Mouse (Mus musculus): ENCODE data around the gene Samd8. TPM values are rescaled to one million over a fixed set of nuclear protein-coding genes. Genes with fewer than 3 reads are reported as not detected.

Samd8 gene
- polyA plus RNA-seq, 1 experiment from 2014 or later: 11.5 TPM

- 69% methylated on average over 7 of the region's 7 CpGs for WGBS
- H3K4me2 ChIP-seq (ENCODE audit: low read length): no peak overlapping the region
- H3K27ac ChIP-seq (replicated peaks in 1 of 2; ENCODE audit: control insufficient read depth in 1 of 2, insufficient read depth in 1 of 2, low read depth in 2 of 2, low read length in 2 of 2): no peak overlapping the region
- ATAC-seq (ENCODE audit: insufficient number of reproducible peaks, insufficient read depth, low FRiP score, low read depth): no peak
- peaks cover 0 to 3% of the 10 kb centered on the region in 2 experiments; a peak in 1 of 4 replicates for H3K4me1 ChIP-seq (ENCODE audit: control insufficient read depth in 2 of 2, insufficient read depth in 2 of 2, low read length in 2 of 2)
- no peak overlapping the region for H3K9ac ChIP-seq (ENCODE audit: low read length)
- no peaks in the 10 kb centered on the region for H3K9me3 ChIP-seq (ENCODE audit: control insufficient read depth, low read length)
- H3K36me3 ChIP-seq (ENCODE audit: control insufficient read depth, insufficient read depth, low read length): peaks cover 22% of the 10 kb centered on the region; the same call in 1 of the 2 replicates
- H3K4me3 ChIP-seq (ENCODE audit: control insufficient read depth in 1 of 2, insufficient read depth in 1 of 2, low read depth in 1 of 2, low read length in 2 of 2): no peak overlapping the region
- no peaks in the 10 kb centered on the region for H3K27me3 ChIP-seq (ENCODE audit: control insufficient read depth, insufficient read depth, low read length)
These were observed 51.3 kb downstream of the Samd8 start for GRCm38 (mm10) chr14:21801624-21802023.

GRCm38 (mm10) chr14:21802543-21803206, 52.3 kb downstream of the Samd8 start:
- H3K9ac ChIP-seq (ENCODE audit: low read length): no peak overlapping the region
- 91% methylated on average over 6 of the region's 6 CpGs for WGBS
- H3K4me1 ChIP-seq (ENCODE audit: control insufficient read depth in 2 of 2, insufficient read depth in 2 of 2, low read length in 2 of 2): peaks cover 0 to 6% of the 10 kb centered on the region in 2 experiments; a peak in 1 of 4 replicates
- no peaks in the 10 kb centered on the region for H3K9me3 ChIP-seq (ENCODE audit: control insufficient read depth, low read length)
- no peak overlapping the region for H3K4me2 ChIP-seq (ENCODE audit: low read length)
- H3K27me3 ChIP-seq (ENCODE audit: control insufficient read depth, insufficient read depth, low read length): no peaks in the 10 kb centered on the region
- no peak overlapping the region for H3K4me3 ChIP-seq (ENCODE audit: control insufficient read depth in 1 of 2, insufficient read depth in 1 of 2, low read depth in 1 of 2, low read length in 2 of 2)
- peaks cover 22% of the 10 kb centered on the region; the same call in 1 of the 2 replicates for H3K36me3 ChIP-seq (ENCODE audit: control insufficient read depth, insufficient read depth, low read length)
- ATAC-seq (ENCODE audit: insufficient number of reproducible peaks, insufficient read depth, low FRiP score, low read depth): peak; percentile 31; the same call in 1 of the 2 replicates
- no peak overlapping the region for H3K27ac ChIP-seq (replicated peaks in 1 of 2; ENCODE audit: control insufficient read depth in 1 of 2, insufficient read depth in 1 of 2, low read depth in 2 of 2, low read length in 2 of 2)

GRCm38 (mm10) chr14:21806203-21806602, 55.9 kb downstream of the Samd8 start:
- no peaks in the 10 kb centered on the region for H3K9me3 ChIP-seq (ENCODE audit: control insufficient read depth, low read length)
- H3K9ac ChIP-seq (ENCODE audit: low read length): no peak overlapping the region
- no peaks in the 10 kb centered on the region for H3K27me3 ChIP-seq (ENCODE audit: control insufficient read depth, insufficient read depth, low read length)
- no peak overlapping the region for H3K4me2 ChIP-seq (ENCODE audit: low read length)
- peaks cover 0 to 6% of the 10 kb centered on the region in 2 experiments; a peak in 1 of 4 replicates for H3K4me1 ChIP-seq (ENCODE audit: control insufficient read depth in 2 of 2, insufficient read depth in 2 of 2, low read length in 2 of 2)
- H3K27ac ChIP-seq (replicated peaks in 1 of 2; ENCODE audit: control insufficient read depth in 1 of 2, insufficient read depth in 1 of 2, low read depth in 2 of 2, low read length in 2 of 2): no peak overlapping the region
- no peaks in the 10 kb centered on the region for H3K36me3 ChIP-seq (ENCODE audit: control insufficient read depth, insufficient read depth, low read length)
- no peak for ATAC-seq (ENCODE audit: insufficient number of reproducible peaks, insufficient read depth, low FRiP score, low read depth)
- 65% methylated on average over 2 of the region's 2 CpGs for WGBS
- H3K4me3 ChIP-seq (ENCODE audit: control insufficient read depth in 1 of 2, insufficient read depth in 1 of 2, low read depth in 1 of 2, low read length in 2 of 2): no peak overlapping the region

- Histone ChIP-seq H3K4me3 (ENCODE audit: control insufficient read depth in 1 of 2, insufficient read depth in 1 of 2, low read depth in 1 of 2, low read length in 2 of 2) (no peak overlapping the region), H3K4me1 (ENCODE audit: control insufficient read depth in 2 of 2, insufficient read depth in 2 of 2, low read length in 2 of 2) (peaks cover 0 to 6% of the 10 kb centered on the region in 2 experiments; a peak in 1 of 4 replicates), H3K4me2 (ENCODE audit: low read length) (no peak overlapping the region), H3K9ac (ENCODE audit: low read length) (no peak overlapping the region), H3K9me3 (ENCODE audit: control insufficient read depth, low read length) (no peaks in the 10 kb centered on the region), H3K27me3 (ENCODE audit: control insufficient read depth, insufficient read depth, low read length) (no peaks in the 10 kb centered on the region), H3K27ac (replicated peaks in 1 of 2; ENCODE audit: control insufficient read depth in 1 of 2, insufficient read depth in 1 of 2, low read depth in 2 of 2, low read length in 2 of 2) (no peak overlapping the region), H3K36me3 (ENCODE audit: control insufficient read depth, insufficient read depth, low read length) (no peaks in the 10 kb centered on the region)
- ATAC-seq (ENCODE audit: insufficient number of reproducible peaks, insufficient read depth, low FRiP score, low read depth): no peak
- WGBS: 59% methylated on average over 3 of the region's 3 CpGs
These were observed 56.4 kb downstream of the Samd8 start for GRCm38 (mm10) chr14:21806631-21807160.

- no peaks in the 10 kb centered on the region for H3K9me3 ChIP-seq (ENCODE audit: control insufficient read depth, low read length)
- H3K27me3 ChIP-seq (ENCODE audit: control insufficient read depth, insufficient read depth, low read length): no peaks in the 10 kb centered on the region
- H3K4me1 ChIP-seq (ENCODE audit: control insufficient read depth in 2 of 2, insufficient read depth in 2 of 2, low read length in 2 of 2): peaks cover 6 to 12% of the 10 kb centered on the region in 2 experiments; a peak in 3 of 4 replicates
- whole genome bisulfite sequencing: 84% methylated on average over 8 of the region's 8 CpGs
- no peak for ATAC-seq (ENCODE audit: insufficient number of reproducible peaks, insufficient read depth, low FRiP score, low read depth)
- H3K9ac ChIP-seq (ENCODE audit: low read length): no peak overlapping the region
- H3K4me2 ChIP-seq (ENCODE audit: low read length): no peak overlapping the region
- H3K36me3 ChIP-seq (ENCODE audit: control insufficient read depth, insufficient read depth, low read length): no peaks in the 10 kb centered on the region
- no peak overlapping the region for H3K27ac ChIP-seq (replicated peaks in 1 of 2; ENCODE audit: control insufficient read depth in 1 of 2, insufficient read depth in 1 of 2, low read depth in 2 of 2, low read length in 2 of 2)
- no peak overlapping the region for H3K4me3 ChIP-seq (ENCODE audit: control insufficient read depth in 1 of 2, insufficient read depth in 1 of 2, low read depth in 1 of 2, low read length in 2 of 2)
These were observed 58.0 kb downstream of the Samd8 start for GRCm38 (mm10) chr14:21808208-21808922.

GRCm38 (mm10) chr14:21809418-21809817, 59.1 kb downstream of the Samd8 start:
- no peaks in the 10 kb centered on the region for H3K9me3 ChIP-seq (ENCODE audit: control insufficient read depth, low read length)
- no peaks in the 10 kb centered on the region for H3K36me3 ChIP-seq (ENCODE audit: control insufficient read depth, insufficient read depth, low read length)
- no peak overlapping the region for H3K4me2 ChIP-seq (ENCODE audit: low read length)
- H3K27me3 ChIP-seq (ENCODE audit: control insufficient read depth, insufficient read depth, low read length): no peaks in the 10 kb centered on the region
- H3K9ac ChIP-seq (ENCODE audit: low read length): no peak overlapping the region
- no peak overlapping the region for H3K4me3 ChIP-seq (ENCODE audit: control insufficient read depth in 1 of 2, insufficient read depth in 1 of 2, low read depth in 1 of 2, low read length in 2 of 2)
- no peak overlapping the region for H3K27ac ChIP-seq (replicated peaks in 1 of 2; ENCODE audit: control insufficient read depth in 1 of 2, insufficient read depth in 1 of 2, low read depth in 2 of 2, low read length in 2 of 2)
- H3K4me1 ChIP-seq (ENCODE audit: control insufficient read depth in 2 of 2, insufficient read depth in 2 of 2, low read length in 2 of 2): peaks cover 8 to 18% of the 10 kb centered on the region in 2 experiments; a peak in 3 of 4 replicates
- ATAC-seq (ENCODE audit: insufficient number of reproducible peaks, insufficient read depth, low FRiP score, low read depth): no peak
- 91% methylated on average over 2 of the region's 2 CpGs for WGBS

- peaks cover 8 to 19% of the 10 kb centered on the region in 2 experiments; a peak in 3 of 4 replicates for H3K4me1 ChIP-seq (ENCODE audit: control insufficient read depth in 2 of 2, insufficient read depth in 2 of 2, low read length in 2 of 2)
- 87% methylated on average over 4 of the region's 4 CpGs for WGBS
These were observed 61.0 kb downstream of the Samd8 start for GRCm38 (mm10) chr14:21811301-21811700.

More at GRCm38 (mm10) chr14:21811301-21811700, 61.0 kb downstream of the Samd8 start:
- Histone ChIP-seq H3K9me3 (ENCODE audit: control insufficient read depth, low read length) (no peaks in the 10 kb centered on the region), H3K36me3 (ENCODE audit: control insufficient read depth, insufficient read depth, low read length) (no peaks in the 10 kb centered on the region), H3K27ac (replicated peaks in 1 of 2; ENCODE audit: control insufficient read depth in 1 of 2, insufficient read depth in 1 of 2, low read depth in 2 of 2, low read length in 2 of 2) (no peak overlapping the region), H3K4me3 (ENCODE audit: control insufficient read depth in 1 of 2, insufficient read depth in 1 of 2, low read depth in 1 of 2, low read length in 2 of 2) (no peak overlapping the region), H3K9ac (ENCODE audit: low read length) (no peak overlapping the region), H3K27me3 (ENCODE audit: control insufficient read depth, insufficient read depth, low read length) (no peaks in the 10 kb centered on the region), H3K4me2 (ENCODE audit: low read length) (no peak overlapping the region)
- ATAC-seq (ENCODE audit: insufficient number of reproducible peaks, insufficient read depth, low FRiP score, low read depth): no peak

Data from heart, embryonic 14.5 days (tissue).